Comparison of ENCODE assay signal across 10 mouse cellular contexts in the genomic region with DNA sequence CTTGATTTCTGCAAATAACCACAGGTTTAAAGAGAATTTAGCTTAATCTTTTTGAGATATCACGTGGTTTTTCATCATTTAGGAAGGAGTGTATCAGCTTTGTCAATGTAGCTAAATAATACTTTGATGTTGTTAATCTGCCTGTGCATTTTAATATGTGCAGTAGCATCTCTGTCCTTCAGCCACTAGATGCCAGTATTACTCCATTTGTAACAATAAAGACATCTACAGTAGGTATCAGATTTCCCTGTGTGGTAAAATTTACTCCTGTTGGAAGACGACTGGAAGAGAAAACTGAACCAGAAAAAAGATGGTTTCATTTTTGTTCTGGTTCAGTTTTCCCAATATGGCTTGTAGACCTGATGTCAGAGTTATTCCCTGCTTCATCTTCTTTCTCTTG. TPM values are rescaled to one million over a fixed set of nuclear protein-coding genes. Genes with fewer than 3 reads are reported as not detected.
DNase-seq lines count a peak whose midpoint lies in the region; ATAC-seq and TF ChIP-seq lines count a peak whose summit lies in the region.
"Had no signal": no experiment of that assay in that cellular context is flagged by ENCODE, and none has a peak within 500 bp of the region (broad histone marks: within the 10 kb centered on the region; RNA-seq: fewer than 3 reads in every experiment).

No protein-coding gene starts in this region.

- no peak for TF ChIP-seq POLR2A in kidney, adult 2 months (IDR thresholded peaks at IDR 0.05; ENCODE audit: low read depth, low read length)
- no peak for TF ChIP-seq POLR2A in CH12.LX (IDR thresholded peaks at IDR 0.05; ENCODE audit: low read depth, low read length)

- no peaks in the 10 kb centered on the region for H3K27me3 ChIP-seq in kidney, adult 2 months (replicated peaks; ENCODE audit: control insufficient read depth, insufficient read depth, low read length)
- H3K27me3 ChIP-seq in CH12.LX (replicated peaks): no peaks in the 10 kb centered on the region
- no peaks in the 10 kb centered on the region for H3K27me3 ChIP-seq in midbrain, postnatal 0 days (ENCODE audit: insufficient read depth, low read length)
- H3K27me3 ChIP-seq: intestine, embryonic 15.5 days; megakaryocyte, embryonic 14.5 days had no signal

- dilution Hi-C loops in CH12.LX (cut with MboI; ENCODE audit: extremely low pct_ligation_motif_present, extremely low pct_unique_long_range_greater_than_20kb, low sequenced_read_pairs): no loop called here

- TF ChIP-seq CTCF in kidney, adult 2 months (conservative IDR thresholded peaks at IDR 0.05; ENCODE audit: insufficient read depth, insufficient read length, low read depth, low read length): 0 out of 2 replicates have a peak, but pooled peaks have one; percentile 12
- TF ChIP-seq CTCF in CH12.LX (conservative IDR thresholded peaks at IDR 0.05 in 1 of 2, IDR thresholded peaks at IDR 0.05 in 1 of 2; ENCODE audit: low read depth in 2 of 2, low read length in 2 of 2): peak; percentile 25 to 71; a peak in 2 of 4 replicates
- TF ChIP-seq CTCF in midbrain, postnatal 0 days (IDR thresholded peaks at IDR 0.05): peak; percentile 94

- H3K79me2 ChIP-seq in CH12.LX (replicated peaks; ENCODE audit: control insufficient read depth, extremely low read depth, insufficient read depth, poor library complexity, severe bottlenecking): peaks cover 18% of the 10 kb centered on the region

- H3K27ac ChIP-seq in kidney, adult 2 months (ENCODE audit: insufficient read depth, low read depth, low read length): no peak overlapping the region
- no peak overlapping the region for H3K27ac ChIP-seq in CH12.LX (ENCODE audit: insufficient read depth, low read depth)
- 0 out of 2 replicates have a peak overlapping the region, but pooled peaks have one; percentile 26 for H3K27ac ChIP-seq in midbrain, postnatal 0 days (ENCODE audit: low read depth, low read length)
- H3K27ac ChIP-seq: intestine, embryonic 15.5 days had no signal

- no peak overlapping the region for H3K4me3 ChIP-seq in kidney, adult 2 months (ENCODE audit: insufficient read depth, low read depth, low read length)
- no peak overlapping the region for H3K4me3 ChIP-seq in CH12.LX (replicated peaks in 1 of 3; ENCODE audit: low read depth in 2 of 3, low read length in 2 of 3, poor library complexity in 1 of 3)
- H3K4me3 ChIP-seq in midbrain, postnatal 0 days (ENCODE audit: low read depth, low read length): no peak overlapping the region
- H3K4me3 ChIP-seq: intestine, embryonic 15.5 days; megakaryocyte, embryonic 14.5 days had no signal

- peak; percentile 69; the same call in 1 of the 2 replicates for ATAC-seq in midbrain, postnatal 0 days (ENCODE audit: low FRiP score)
- ATAC-seq: intestine, embryonic 15.5 days had no signal

- H3K36me3 ChIP-seq in kidney, adult 2 months (ENCODE audit: control insufficient read depth, insufficient read depth, low read length): peaks cover 14% of the 10 kb centered on the region
- peaks cover 54 to 81% of the 10 kb centered on the region in 2 experiments for H3K36me3 ChIP-seq in CH12.LX (replicated peaks in 1 of 2; ENCODE audit: control insufficient read depth in 1 of 2, insufficient read depth in 1 of 2, low read length in 1 of 2)
- H3K36me3 ChIP-seq in midbrain, postnatal 0 days (ENCODE audit: insufficient read depth, low read length): peaks cover 28% of the 10 kb centered on the region

- H3K9me3 ChIP-seq in CH12.LX (replicated peaks; ENCODE audit: low read length): no peaks in the 10 kb centered on the region
- no peaks in the 10 kb centered on the region for H3K9me3 ChIP-seq in midbrain, postnatal 0 days (ENCODE audit: low read length)
- H3K9me3 ChIP-seq: intestine, embryonic 15.5 days; megakaryocyte, embryonic 14.5 days had no signal

- in situ Hi-C loops in CH12.LX (cut with MboI; ENCODE audit: low pct_ligation_motif_present, low pct_unique_long_range_greater_than_20kb, low sequenced_read_pairs): no loop called here

- H3K4me2 ChIP-seq in CH12.LX (ENCODE audit: insufficient read depth, low read depth, poor library complexity, severe bottlenecking): no peak overlapping the region
- no peak overlapping the region for H3K4me2 ChIP-seq in midbrain, postnatal 0 days (ENCODE audit: low read depth, low read length, poor library complexity, severe bottlenecking)
- H3K4me2 ChIP-seq: intestine, embryonic 15.5 days had no signal

- H3K9ac ChIP-seq in CH12.LX (ENCODE audit: insufficient read depth, low read depth): no peak overlapping the region
- H3K9ac ChIP-seq in midbrain, postnatal 0 days (replicated peaks; ENCODE audit: low read length, poor library complexity, severe bottlenecking): no peak overlapping the region
- H3K9ac ChIP-seq: intestine, embryonic 15.5 days had no signal

- no peak for TF ChIP-seq EP300 in CH12.LX (IDR thresholded peaks at IDR 0.05; ENCODE audit: low read length)

- TF ChIP-seq RAD21 in CH12.LX (IDR thresholded peaks at IDR 0.05; ENCODE audit: low read depth, low read length): peak; percentile 79

- WGBS in kidney, adult 2 months: 35% methylated on average over 2 of the region's 2 CpGs
- WGBS in midbrain, postnatal 0 days: 29% methylated on average over 2 of the region's 2 CpGs

- no peaks in the 10 kb centered on the region for H3K4me1 ChIP-seq in kidney, adult 2 months (ENCODE audit: control insufficient read depth, insufficient read depth, low read length)
- peaks cover under 1 to 14% of the 10 kb centered on the region in 2 experiments for H3K4me1 ChIP-seq in CH12.LX (ENCODE audit: control insufficient read depth in 1 of 2, insufficient read depth in 2 of 2)
- no peaks in the 10 kb centered on the region for H3K4me1 ChIP-seq in midbrain, postnatal 0 days (ENCODE audit: insufficient read depth, low read length)
- H3K4me1 ChIP-seq: intestine, embryonic 15.5 days had no signal

- DNase-seq in kidney, adult 2 months: no peak
- no peak for DNase-seq in kidney, postnatal 4 days
- DNase-seq in CH12.LX (ENCODE audit: extremely low read depth): peak; percentile 52
- DNase-seq in embryo, embryonic 10.5 days (ENCODE audit: low spot score): peak; percentile 77
- peak; percentile 89 for DNase-seq in midbrain, postnatal 0 days (ENCODE audit: low spot score)
- DNase-seq in ovary, postnatal 10 days (ENCODE audit: low spot score): no peak
- DNase-seq in urinary bladder, postnatal 10 days (ENCODE audit: low spot score): no peak
- DNase-seq in T-cell, adult 2 months (ENCODE audit: low spot score): no peak

TF ChIP-seq in CH12.LX, 34 proteins besides CTCF, POLR2A, EP300 and RAD21:
- TF ChIP-seq JUND (conservative IDR thresholded peaks at IDR 0.05; ENCODE audit: low read depth, low read length) (0 out of 2 replicates have a peak, but pooled peaks have one; percentile 22), SMC3 (IDR thresholded peaks at IDR 0.05; ENCODE audit: low read depth, low read length) (peak; percentile 63), ZNF384 (IDR thresholded peaks at IDR 0.05; ENCODE audit: low read depth, low read length) (no peak)

RNA-seq across cellular contexts. Expression of a gene that starts 11.4 kb away (rescaled TPM):
- 12.4 and 14.9 TPM in 2 replicates for polyA plus RNA-seq in kidney, adult 2 months (2012; rRNA removed)
- total RNA-seq in CH12.LX (2012; rRNA removed) (63.7 and 65.6 TPM in 2 replicates), CH12.LX (2014; rRNA removed) (84.3 and 85.9 TPM in 2 replicates)
- 146 and 156 TPM in 2 replicates for polyA plus RNA-seq in CH12.LX (2012; ENCODE audit: insufficient read length, low read depth)
- 35.6 and 37.2 TPM in 2 replicates for total RNA-seq in midbrain, postnatal 0 days (2014; rRNA removed)
- 28.6 and 33.9 TPM in 2 replicates for polyA plus RNA-seq in midbrain, postnatal 0 days (2015; fragmentation: Nextera tagmentation; extraction: Ambion mirVana)

Comparison
In these comparisons a context has a peak if more than half of its experiments do, and no peak if none do; other contexts are left out.
1. DNase-seq: peak in CH12.LX (single experiment), embryo, embryonic 10.5 days (single experiment) and midbrain, postnatal 0 days (single experiment); none in kidney, adult 2 months (single experiment), kidney, postnatal 4 days (0 of 2), ovary, postnatal 10 days (single experiment), urinary bladder, postnatal 10 days (single experiment) and T-cell, adult 2 months (single experiment).
2. CTCF ChIP-seq: peak in every context shown above with its lines; median percentile 94 in midbrain, postnatal 0 days; 48 in CH12.LX; 12 in kidney, adult 2 months.